Mouse (Mus musculus): Measurements from ENCODE around the gene Fam213b. TPM values are rescaled to one million over a fixed set of nuclear protein-coding genes. Genes with fewer than 3 reads are reported as not detected.

Fam213b gene
- polyA plus RNA-seq, 1 experiment from 2014 or later, result 43.2 TPM

- no peak overlapping the region for H3K4me2 ChIP-seq
- H3K9me3 ChIP-seq, result no peaks in the 10 kb centered on the region; the same call in 1 of the 2 replicates
- H3K27ac ChIP-seq, result no peak overlapping the region
- no peak overlapping the region for H3K9ac ChIP-seq (replicated peaks)
- H3K27me3 ChIP-seq, result peaks cover 65% of the 10 kb centered on the region
- no peaks in the 10 kb centered on the region for H3K36me3 ChIP-seq
- H3K4me1 ChIP-seq (replicated peaks), result peaks cover 6% of the 10 kb centered on the region; the same call in 1 of the 2 replicates
- no peak overlapping the region for H3K4me3 ChIP-seq (replicated peaks)
- 75% methylated on average over 10 of the region's 10 CpGs for WGBS
- ATAC-seq (ENCODE audit: insufficient number of reproducible peaks, insufficient read depth, low FRiP score, low TSS enrichment, low read depth), result no peak
Measured at GRCm38 (mm10) chr4:154857366-154858240, 41.3 kb downstream of the Fam213b start.

GRCm38 (mm10) chr4:154856882-154857281, 42.1 kb downstream of the Fam213b start:
- peaks cover 65% of the 10 kb centered on the region for H3K27me3 ChIP-seq

GRCm38 (mm10) chr4:154856480-154856837, 42.5 kb downstream of the Fam213b start:
- H3K4me3 ChIP-seq (replicated peaks), result peak overlapping the region; percentile 57
- no peaks in the 10 kb centered on the region; the same call in 1 of the 2 replicates for H3K9me3 ChIP-seq
- no peak for ATAC-seq (ENCODE audit: insufficient number of reproducible peaks, insufficient read depth, low FRiP score, low TSS enrichment, low read depth)
- no peak overlapping the region for H3K27ac ChIP-seq
- 16% methylated on average over 9 of the region's 9 CpGs for WGBS
- peaks cover 64% of the 10 kb centered on the region for H3K27me3 ChIP-seq
- H3K36me3 ChIP-seq, result no peaks in the 10 kb centered on the region
- H3K4me1 ChIP-seq (replicated peaks), result peaks cover 6% of the 10 kb centered on the region; the same call in 1 of the 2 replicates
- peak overlapping the region; percentile 56 for H3K9ac ChIP-seq (replicated peaks)
- H3K4me2 ChIP-seq, result peak overlapping the region; percentile 92

More at GRCm38 (mm10) chr4:154856882-154857281, 42.1 kb downstream of the Fam213b start:
- Histone ChIP-seq H3K4me1 (replicated peaks) (peaks cover 6% of the 10 kb centered on the region; the same call in 1 of the 2 replicates), H3K9me3 (no peaks in the 10 kb centered on the region; the same call in 1 of the 2 replicates), H3K27ac (no peak overlapping the region), H3K4me3 (replicated peaks) (peak overlapping the region; percentile 57), H3K9ac (replicated peaks) (no peak overlapping the region), H3K36me3 (no peaks in the 10 kb centered on the region), H3K4me2 (peak overlapping the region; percentile 92)
- no peak for ATAC-seq (ENCODE audit: insufficient number of reproducible peaks, insufficient read depth, low FRiP score, low TSS enrichment, low read depth)
- 86% methylated on average over 7 of the region's 7 CpGs for WGBS

- peak overlapping the region; percentile 92 for H3K4me2 ChIP-seq
- H3K27ac ChIP-seq, result no peak overlapping the region
- peaks cover 6% of the 10 kb centered on the region; the same call in 1 of the 2 replicates for H3K4me1 ChIP-seq (replicated peaks)
- under 1% methylated on average over 93 of the region's 110 CpGs for WGBS
- H3K9ac ChIP-seq (replicated peaks), result peak overlapping the region; percentile 56
- H3K4me3 ChIP-seq (replicated peaks), result peak overlapping the region; percentile 57
- no peaks in the 10 kb centered on the region for H3K36me3 ChIP-seq
- H3K9me3 ChIP-seq, result no peaks in the 10 kb centered on the region; the same call in 1 of the 2 replicates
- H3K27me3 ChIP-seq, result peaks cover 64% of the 10 kb centered on the region
- peak; percentile 83 for ATAC-seq (ENCODE audit: insufficient number of reproducible peaks, insufficient read depth, low FRiP score, low TSS enrichment, low read depth)
Measured at GRCm38 (mm10) chr4:154855721-154856479, 43.0 kb downstream of the Fam213b start.

- peaks cover 59% of the 10 kb centered on the region for H3K27me3 ChIP-seq
- H3K36me3 ChIP-seq, result no peaks in the 10 kb centered on the region
- WGBS, result 59% methylated on average over 12 of the region's 12 CpGs
- H3K4me2 ChIP-seq, result no peak overlapping the region
- ATAC-seq (ENCODE audit: insufficient number of reproducible peaks, insufficient read depth, low FRiP score, low TSS enrichment, low read depth), result no peak
- H3K9me3 ChIP-seq, result no peaks in the 10 kb centered on the region; the same call in 1 of the 2 replicates
- H3K9ac ChIP-seq (replicated peaks), result no peak overlapping the region
- H3K4me1 ChIP-seq (replicated peaks), result peaks cover 6% of the 10 kb centered on the region; the same call in 1 of the 2 replicates
- peak overlapping the region; percentile 57 for H3K4me3 ChIP-seq (replicated peaks)
- H3K27ac ChIP-seq, result no peak overlapping the region
Measured at GRCm38 (mm10) chr4:154854676-154855345, 44.1 kb downstream of the Fam213b start.

GRCm38 (mm10) chr4:154853881-154854280, 45.1 kb downstream of the Fam213b start:
- Histone ChIP-seq H3K9me3 (no peaks in the 10 kb centered on the region; the same call in 1 of the 2 replicates), H3K4me2 (no peak overlapping the region), H3K27ac (no peak overlapping the region), H3K4me1 (replicated peaks) (peaks cover 6% of the 10 kb centered on the region; the same call in 1 of the 2 replicates), H3K36me3 (no peaks in the 10 kb centered on the region), H3K9ac (replicated peaks) (no peak overlapping the region), H3K27me3 (peaks cover 54% of the 10 kb centered on the region), H3K4me3 (replicated peaks) (no peak overlapping the region)
- WGBS, result 78% methylated on average over 4 of the region's 4 CpGs
- no peak for ATAC-seq (ENCODE audit: insufficient number of reproducible peaks, insufficient read depth, low FRiP score, low TSS enrichment, low read depth)

- no peak overlapping the region for H3K9ac ChIP-seq (replicated peaks)
- H3K4me2 ChIP-seq, result no peak overlapping the region
- H3K4me1 ChIP-seq (replicated peaks), result peaks cover 6% of the 10 kb centered on the region; the same call in 1 of the 2 replicates
- no peaks in the 10 kb centered on the region; the same call in 1 of the 2 replicates for H3K9me3 ChIP-seq
- no peak overlapping the region for H3K4me3 ChIP-seq (replicated peaks)
- WGBS, result 96% methylated on average over 1 of the region's 1 CpGs
- no peaks in the 10 kb centered on the region for H3K36me3 ChIP-seq
- H3K27me3 ChIP-seq, result peaks cover 43% of the 10 kb centered on the region
- no peak for ATAC-seq (ENCODE audit: insufficient number of reproducible peaks, insufficient read depth, low FRiP score, low TSS enrichment, low read depth)
- no peak overlapping the region for H3K27ac ChIP-seq
Measured at GRCm38 (mm10) chr4:154852696-154853095, 46.2 kb downstream of the Fam213b start.

Other genes with a start within 250 kb of the Fam213b start
- gene Actrt2, start 231.3 kb downstream of the Fam213b start, polyA plus RNA-seq (2016; fragmentation: Nextera tagmentation; extraction: Ambion mirVana), result not detected in 2 replicates
- 0.23 and 0.54 TPM in 2 replicates for gene Ttc34, start 61.7 kb downstream of the Fam213b start, polyA plus RNA-seq (2016; fragmentation: Nextera tagmentation; extraction: Ambion mirVana)
- 0.11 and 0.19 TPM in 2 replicates for gene Mmel1, start 29.6 kb downstream of the Fam213b start, polyA plus RNA-seq (2016; fragmentation: Nextera tagmentation; extraction: Ambion mirVana)
- 1.0 and 1.4 TPM in 2 replicates for gene Tnfrsf14, start 29.4 kb upstream of the Fam213b start, polyA plus RNA-seq (2016; fragmentation: Nextera tagmentation; extraction: Ambion mirVana)
- gene Hes5, start 61.8 kb upstream of the Fam213b start, polyA plus RNA-seq (2016; fragmentation: Nextera tagmentation; extraction: Ambion mirVana), result 0.54 and 1.1 TPM in 2 replicates
- 56.3 and 60.5 TPM in 2 replicates for gene Pank4, start 65.0 kb upstream of the Fam213b start, polyA plus RNA-seq (2016; fragmentation: Nextera tagmentation; extraction: Ambion mirVana)
- gene Plch2, start 157.6 kb upstream of the Fam213b start, polyA plus RNA-seq (2016; fragmentation: Nextera tagmentation; extraction: Ambion mirVana), result 2.3 and 3.4 TPM in 2 replicates
- 20.8 and 21.9 TPM in 2 replicates for gene Pex10, start 167.9 kb upstream of the Fam213b start, polyA plus RNA-seq (2016; fragmentation: Nextera tagmentation; extraction: Ambion mirVana)
- gene Rer1, start 187.2 kb upstream of the Fam213b start, polyA plus RNA-seq (2016; fragmentation: Nextera tagmentation; extraction: Ambion mirVana), result 136 and 141 TPM in 2 replicates
- 5.2 and 6.9 TPM in 2 replicates for gene Morn1, start 187.4 kb upstream of the Fam213b start, polyA plus RNA-seq (2016; fragmentation: Nextera tagmentation; extraction: Ambion mirVana)

Data from limb, embryonic 12.5 days (tissue).